Mouse (Mus musculus): Measurements from ENCODE around the gene Lhpp. TPM values are rescaled to one million over a fixed set of nuclear protein-coding genes. Genes with fewer than 3 reads are reported as not detected.

Gene Lhpp
- polyA plus RNA-seq, 1 experiment from 2014 or later = 16.8 TPM

DNA sequence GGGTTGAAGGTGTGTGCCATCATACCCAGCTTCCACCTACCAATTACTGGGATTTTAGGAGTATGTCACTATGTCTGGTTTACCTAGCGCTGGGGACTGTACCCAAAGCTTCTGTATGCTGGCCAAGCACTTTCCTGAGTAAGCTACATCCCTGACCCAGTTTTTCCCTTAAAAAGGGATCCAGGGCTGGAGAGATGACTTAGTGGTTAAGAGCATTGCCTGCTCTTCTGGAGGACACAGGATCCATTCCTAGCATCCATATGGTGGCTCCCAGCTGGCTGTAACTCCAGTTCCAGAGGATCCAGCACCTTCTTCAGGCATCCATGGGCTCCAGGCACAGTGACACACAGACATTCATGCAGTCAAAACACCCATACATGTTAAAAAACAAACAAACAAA, 36.1 kb downstream of the Lhpp start:
- no peaks in the 10 kb centered on the region for H3K9me3 ChIP-seq (replicated peaks; ENCODE audit: low read length)
- H3K27me3 ChIP-seq (ENCODE audit: insufficient read depth, low read length) = no peaks in the 10 kb centered on the region
- 95% methylated on average over 1 of the region's 1 CpGs for WGBS
- H3K4me1 ChIP-seq (replicated peaks; ENCODE audit: insufficient read depth, low read length) = no peaks in the 10 kb centered on the region
- H3K9ac ChIP-seq (ENCODE audit: low read depth, low read length) = no peak overlapping the region
- no peak overlapping the region for H3K4me3 ChIP-seq (replicated peaks; ENCODE audit: low read depth, low read length)
- no peak for TF ChIP-seq CTCF (IDR thresholded peaks at IDR 0.05; ENCODE audit: low read depth)
- ATAC-seq (replicated peaks; ENCODE audit: low FRiP score, low read depth) (no peak), DNase-seq (ENCODE audit: low spot score) (no peak)
- no peak overlapping the region for H3K27ac ChIP-seq
- no peak overlapping the region for H3K4me2 ChIP-seq (ENCODE audit: low read length)
- H3K36me3 ChIP-seq (ENCODE audit: insufficient read depth, low read length) = no peaks in the 10 kb centered on the region

GRCm38 (mm10) chr7:132654412-132654811, 44.0 kb downstream of the Lhpp start:
- ATAC-seq (replicated peaks; ENCODE audit: low FRiP score, low read depth) (no peak), DNase-seq (ENCODE audit: low spot score) (no peak)
- H3K9me3 ChIP-seq (replicated peaks; ENCODE audit: low read length) = no peaks in the 10 kb centered on the region
- no peak overlapping the region for H3K27ac ChIP-seq
- H3K4me3 ChIP-seq (replicated peaks; ENCODE audit: low read depth, low read length) = no peak overlapping the region
- H3K4me2 ChIP-seq (ENCODE audit: low read length) = no peak overlapping the region
- H3K27me3 ChIP-seq (ENCODE audit: insufficient read depth, low read length) = no peaks in the 10 kb centered on the region
- H3K9ac ChIP-seq (ENCODE audit: low read depth, low read length) = no peak overlapping the region
- no peak for TF ChIP-seq CTCF (IDR thresholded peaks at IDR 0.05; ENCODE audit: low read depth)
- 93% methylated on average over 3 of the region's 3 CpGs for WGBS
- no peaks in the 10 kb centered on the region for H3K36me3 ChIP-seq (ENCODE audit: insufficient read depth, low read length)
- H3K4me1 ChIP-seq (replicated peaks; ENCODE audit: insufficient read depth, low read length) = peaks cover 25% of the 10 kb centered on the region

GRCm38 (mm10) chr7:132656075-132656474, 45.6 kb downstream of the Lhpp start:
- H3K27me3 ChIP-seq (ENCODE audit: insufficient read depth, low read length) = no peaks in the 10 kb centered on the region
- no peaks in the 10 kb centered on the region for H3K36me3 ChIP-seq (ENCODE audit: insufficient read depth, low read length)
- no peak overlapping the region for H3K4me3 ChIP-seq (replicated peaks; ENCODE audit: low read depth, low read length)
- TF ChIP-seq CTCF (IDR thresholded peaks at IDR 0.05; ENCODE audit: low read depth) = peak; percentile 97
- no peaks in the 10 kb centered on the region for H3K9me3 ChIP-seq (replicated peaks; ENCODE audit: low read length)
- H3K27ac ChIP-seq = peak overlapping the region; percentile 47; the same call in 1 of the 2 replicates
- ATAC-seq (replicated peaks; ENCODE audit: low FRiP score, low read depth) (peak; percentile 48), DNase-seq (ENCODE audit: low spot score) (peak; percentile 95)
- no peak overlapping the region for H3K4me2 ChIP-seq (ENCODE audit: low read length)
- peaks cover 35% of the 10 kb centered on the region for H3K4me1 ChIP-seq (replicated peaks; ENCODE audit: insufficient read depth, low read length)
- H3K9ac ChIP-seq (ENCODE audit: low read depth, low read length) = no peak overlapping the region
- 22% methylated on average over 9 of the region's 9 CpGs for WGBS

DNA sequence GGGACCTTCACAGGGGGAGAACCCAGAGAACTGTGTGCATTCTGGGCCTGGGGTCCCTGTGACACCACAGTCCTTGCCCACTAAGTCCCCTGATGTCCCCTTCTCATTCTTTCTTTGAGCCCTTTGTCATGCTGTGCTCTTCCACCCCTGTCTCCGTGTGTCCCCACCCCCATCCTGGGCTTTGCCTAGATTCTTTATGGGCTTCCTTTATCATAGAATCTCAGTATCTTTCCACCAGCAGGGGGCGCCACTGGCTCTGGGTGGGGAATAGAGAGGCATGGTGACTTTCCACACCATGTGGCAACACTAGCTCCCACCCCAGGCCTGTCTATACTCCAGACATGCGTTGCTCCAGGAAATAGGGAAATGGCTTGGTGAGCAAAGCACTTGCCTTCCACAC, 46.1 kb downstream of the Lhpp start:
- Histone ChIP-seq H3K9me3 (replicated peaks; ENCODE audit: low read length) (no peaks in the 10 kb centered on the region), H3K9ac (ENCODE audit: low read depth, low read length) (no peak overlapping the region), H3K36me3 (ENCODE audit: insufficient read depth, low read length) (no peaks in the 10 kb centered on the region), H3K27ac (peak overlapping the region; percentile 47; the same call in 1 of the 2 replicates), H3K4me1 (replicated peaks; ENCODE audit: insufficient read depth, low read length) (peaks cover 35% of the 10 kb centered on the region), H3K27me3 (ENCODE audit: insufficient read depth, low read length) (no peaks in the 10 kb centered on the region), H3K4me2 (ENCODE audit: low read length) (no peak overlapping the region), H3K4me3 (replicated peaks; ENCODE audit: low read depth, low read length) (no peak overlapping the region)
- TF ChIP-seq CTCF (IDR thresholded peaks at IDR 0.05; ENCODE audit: low read depth) = peak; percentile 90
- DNase-seq (ENCODE audit: low spot score) (peak; percentile 94), ATAC-seq (replicated peaks; ENCODE audit: low FRiP score, low read depth) (peak; percentile 69)
- 5% methylated on average over 3 of the region's 3 CpGs for WGBS

GRCm38 (mm10) chr7:132657371-132658057, 47.1 kb downstream of the Lhpp start:
- DNase-seq (ENCODE audit: low spot score) (no peak), ATAC-seq (replicated peaks; ENCODE audit: low FRiP score, low read depth) (no peak)
- Histone ChIP-seq H3K4me3 (replicated peaks; ENCODE audit: low read depth, low read length) (no peak overlapping the region), H3K36me3 (ENCODE audit: insufficient read depth, low read length) (no peaks in the 10 kb centered on the region), H3K4me1 (replicated peaks; ENCODE audit: insufficient read depth, low read length) (peaks cover 35% of the 10 kb centered on the region), H3K27me3 (ENCODE audit: insufficient read depth, low read length) (no peaks in the 10 kb centered on the region), H3K9me3 (replicated peaks; ENCODE audit: low read length) (no peaks in the 10 kb centered on the region), H3K27ac (peak overlapping the region; percentile 62), H3K4me2 (ENCODE audit: low read length) (no peak overlapping the region), H3K9ac (ENCODE audit: low read depth, low read length) (no peak overlapping the region)
- TF ChIP-seq CTCF (IDR thresholded peaks at IDR 0.05; ENCODE audit: low read depth) = no peak
- 49% methylated on average over 14 of the region's 14 CpGs for WGBS

GRCm38 (mm10) chr7:132658058-132658450, 47.6 kb downstream of the Lhpp start:
- ATAC-seq (replicated peaks; ENCODE audit: low FRiP score, low read depth) = no peak
- H3K36me3 ChIP-seq (ENCODE audit: insufficient read depth, low read length) = no peaks in the 10 kb centered on the region
- peak overlapping the region; percentile 35; the same call in 1 of the 2 replicates for H3K9ac ChIP-seq (ENCODE audit: low read depth, low read length)
- 4% methylated on average over 9 of the region's 9 CpGs for WGBS
- no peaks in the 10 kb centered on the region for H3K9me3 ChIP-seq (replicated peaks; ENCODE audit: low read length)
- peak; percentile 79 for DNase-seq (ENCODE audit: low spot score)
- no peaks in the 10 kb centered on the region for H3K27me3 ChIP-seq (ENCODE audit: insufficient read depth, low read length)
- no peak overlapping the region for H3K4me3 ChIP-seq (replicated peaks; ENCODE audit: low read depth, low read length)
- TF ChIP-seq CTCF (IDR thresholded peaks at IDR 0.05; ENCODE audit: low read depth) = peak; percentile 18; the same call in 1 of the 2 replicates
- H3K4me1 ChIP-seq (replicated peaks; ENCODE audit: insufficient read depth, low read length) = peaks cover 35% of the 10 kb centered on the region
- no peak overlapping the region for H3K4me2 ChIP-seq (ENCODE audit: low read length)
- peak overlapping the region; percentile 62 for H3K27ac ChIP-seq
